Mouse (Mus musculus) liver, adult (tissue): Measurements from ENCODE around the gene Kif23.

ENCODE experiments used
- GATA4 ChIP-seq: IDR thresholded peaks from 2 replicates; pipeline ENCODE4 v1.6.1; 2014; ENCODE audit warnings: mild to moderate bottlenecking, low read length; ENCODE audit not compliant: insufficient replicate concordance

Gene Kif23

DNA sequence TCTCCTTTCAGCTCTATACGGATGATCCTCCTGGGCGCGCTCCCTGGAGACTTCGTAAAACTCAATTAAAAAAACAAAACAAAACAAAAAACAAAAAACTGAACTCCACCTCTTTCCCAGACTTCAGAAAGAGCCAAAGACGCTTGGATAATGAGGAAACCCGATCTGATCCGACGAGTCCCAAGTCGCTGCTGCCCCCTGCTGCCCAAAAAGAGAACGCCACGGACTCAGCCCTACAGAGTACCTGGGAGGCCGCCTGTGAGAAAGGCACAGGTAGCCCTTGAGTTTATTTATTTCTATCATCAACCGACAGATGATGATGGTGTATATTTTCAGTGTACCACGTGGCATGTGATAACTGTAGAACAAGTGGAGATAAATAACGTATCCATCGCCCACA is 46.8 kb downstream of the Kif23 start:
- TF ChIP-seq GATA4, result no peak

DNA sequence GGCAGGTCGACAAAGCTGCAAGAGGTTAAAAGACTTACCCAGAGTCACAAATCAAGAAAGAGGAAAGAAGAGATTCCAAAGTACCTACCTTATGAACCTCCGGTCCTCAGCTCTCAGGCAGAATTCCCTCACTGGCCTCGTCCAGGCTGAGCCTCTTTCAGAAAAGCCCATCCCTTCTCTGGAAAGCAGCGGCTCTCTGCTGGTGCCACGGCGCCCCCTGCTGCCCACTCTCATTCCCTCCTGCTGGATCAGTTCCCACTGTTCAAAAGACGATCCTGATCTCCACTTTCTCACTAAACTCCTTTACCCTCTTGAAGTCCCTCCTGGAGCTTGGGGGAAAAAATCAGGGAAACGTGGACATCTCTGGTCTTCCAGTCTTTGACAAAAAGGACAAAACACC is 48.2 kb downstream of the Kif23 start:
- TF ChIP-seq GATA4, result no peak

GRCm38 (mm10) chr9:61895014-61895413 is 51.6 kb downstream of the Kif23 start:
- no peak for TF ChIP-seq GATA4

DNA sequence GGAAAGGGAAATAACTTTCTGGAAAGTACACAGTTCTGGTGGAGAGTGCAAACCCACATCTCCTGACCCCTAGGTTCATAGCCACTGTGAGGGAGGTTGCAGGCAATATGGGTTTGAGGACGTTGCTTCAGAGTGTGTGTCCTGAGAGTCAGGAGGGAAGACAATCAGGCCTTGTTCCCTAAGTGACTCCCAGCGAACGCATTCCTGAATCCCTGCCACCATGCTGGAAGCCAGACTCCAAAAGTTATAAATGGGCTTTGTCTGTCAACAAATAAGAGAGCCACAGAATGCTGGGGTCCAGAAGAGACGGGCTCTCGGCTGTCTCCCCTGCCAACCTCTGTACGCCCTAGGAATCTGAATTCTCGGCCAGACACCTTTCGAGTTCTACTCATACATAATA is 56.7 kb downstream of the Kif23 start:
- TF ChIP-seq GATA4, result no peak

- no peak for TF ChIP-seq GATA4
Measured at GRCm38 (mm10) chr9:61887661-61888379, 58.8 kb downstream of the Kif23 start.

DNA sequence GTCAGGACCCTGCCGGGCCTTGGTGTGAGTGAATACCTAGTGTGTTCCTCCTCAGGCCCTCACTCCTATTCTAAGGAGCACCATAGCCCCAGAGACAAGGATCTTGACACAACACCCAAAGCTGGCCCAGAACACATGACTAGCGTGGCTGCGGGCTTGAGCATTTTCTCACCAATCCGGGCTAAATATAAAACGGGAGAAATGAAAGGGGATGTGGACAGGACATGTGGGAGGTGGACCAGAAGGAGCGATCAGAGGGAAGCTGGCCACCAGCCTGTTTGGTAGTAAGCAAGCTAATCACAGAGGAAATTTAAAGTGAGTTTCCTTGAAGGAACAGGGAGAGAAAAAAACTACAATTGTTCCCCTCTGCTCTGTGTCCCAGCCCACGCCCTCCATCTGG is 60.6 kb downstream of the Kif23 start:
- TF ChIP-seq GATA4, result no peak

DNA sequence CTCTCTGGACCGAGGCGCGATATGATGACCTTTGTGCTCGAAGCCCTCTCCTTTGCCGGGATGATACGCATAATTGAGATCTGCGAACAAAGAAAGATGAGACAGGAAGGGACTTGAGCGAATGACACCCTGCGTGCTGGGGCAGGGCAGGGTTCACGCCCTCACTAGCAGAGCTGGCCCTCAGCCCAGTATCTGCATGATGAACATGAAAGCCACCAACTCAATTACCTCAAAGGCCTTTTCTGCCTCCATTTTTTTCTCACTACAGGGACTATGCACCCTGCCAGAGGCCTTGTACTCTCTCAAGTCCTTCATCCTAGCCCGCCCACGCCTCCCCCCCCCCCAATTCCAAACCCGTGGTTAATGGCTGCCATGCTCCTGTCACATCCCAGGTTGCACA is 61.6 kb downstream of the Kif23 start:
- TF ChIP-seq GATA4, result no peak

DNA sequence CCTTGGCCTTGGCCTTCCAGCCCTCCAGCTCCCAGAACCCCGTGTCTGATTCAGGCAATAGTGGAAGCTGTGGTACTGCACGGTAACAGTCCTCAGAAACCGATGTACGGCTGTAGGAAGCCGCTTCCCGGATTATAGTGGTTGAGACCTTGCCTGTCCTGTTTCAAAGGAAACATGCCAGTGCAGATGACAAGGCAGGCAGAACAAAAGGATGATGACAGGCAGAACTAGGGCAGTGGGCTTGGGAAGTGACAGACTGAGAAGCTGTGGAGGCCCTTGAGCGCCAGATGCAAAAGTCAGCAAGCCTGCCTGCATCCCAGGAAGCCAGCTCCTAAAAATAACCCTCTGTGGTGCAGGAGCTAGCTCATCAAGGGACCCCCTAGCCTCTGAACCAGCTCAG is 62.2 kb downstream of the Kif23 start:
- TF ChIP-seq GATA4, result no peak

DNA sequence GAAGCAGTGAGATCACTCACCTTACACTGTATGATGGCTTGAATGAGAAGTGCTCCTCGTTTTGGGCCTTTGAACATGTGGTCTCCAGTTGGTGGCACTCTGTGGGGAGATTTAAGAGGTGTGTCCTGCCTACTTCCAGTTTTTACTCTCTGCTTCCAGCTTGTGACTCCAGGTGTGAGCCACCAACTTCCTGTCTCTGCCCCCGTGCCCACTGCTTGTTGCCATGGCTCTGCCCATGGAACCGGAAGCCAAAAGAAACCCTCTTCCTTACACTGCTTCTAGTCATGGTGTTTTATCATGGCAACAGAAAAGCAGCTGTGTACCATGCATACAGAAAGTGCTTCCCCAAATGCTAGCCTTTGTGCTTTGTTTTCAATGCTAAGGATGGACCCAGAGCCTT is 64.4 kb downstream of the Kif23 start:
- no peak for TF ChIP-seq GATA4

DNA sequence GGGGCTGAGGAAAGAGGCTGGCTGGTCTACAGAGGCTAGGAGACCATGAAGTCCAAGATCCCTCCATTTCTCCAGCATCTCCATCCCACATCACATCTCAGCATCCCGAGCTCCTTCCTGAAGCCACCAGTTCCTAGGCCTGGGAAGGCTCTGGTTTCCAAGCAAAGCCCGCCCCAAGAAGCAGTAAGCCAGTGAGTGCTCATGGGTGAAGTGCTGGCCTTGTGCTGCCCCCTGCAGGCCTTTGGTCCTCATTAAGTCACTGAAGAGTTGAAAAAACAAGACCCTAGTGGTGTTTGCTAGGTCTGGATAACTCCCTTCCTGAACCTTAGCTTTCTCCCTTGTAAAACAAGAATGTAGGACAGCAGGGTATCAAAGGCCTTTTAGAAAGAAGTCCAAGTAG is 67.7 kb downstream of the Kif23 start:
- no peak for TF ChIP-seq GATA4

DNA sequence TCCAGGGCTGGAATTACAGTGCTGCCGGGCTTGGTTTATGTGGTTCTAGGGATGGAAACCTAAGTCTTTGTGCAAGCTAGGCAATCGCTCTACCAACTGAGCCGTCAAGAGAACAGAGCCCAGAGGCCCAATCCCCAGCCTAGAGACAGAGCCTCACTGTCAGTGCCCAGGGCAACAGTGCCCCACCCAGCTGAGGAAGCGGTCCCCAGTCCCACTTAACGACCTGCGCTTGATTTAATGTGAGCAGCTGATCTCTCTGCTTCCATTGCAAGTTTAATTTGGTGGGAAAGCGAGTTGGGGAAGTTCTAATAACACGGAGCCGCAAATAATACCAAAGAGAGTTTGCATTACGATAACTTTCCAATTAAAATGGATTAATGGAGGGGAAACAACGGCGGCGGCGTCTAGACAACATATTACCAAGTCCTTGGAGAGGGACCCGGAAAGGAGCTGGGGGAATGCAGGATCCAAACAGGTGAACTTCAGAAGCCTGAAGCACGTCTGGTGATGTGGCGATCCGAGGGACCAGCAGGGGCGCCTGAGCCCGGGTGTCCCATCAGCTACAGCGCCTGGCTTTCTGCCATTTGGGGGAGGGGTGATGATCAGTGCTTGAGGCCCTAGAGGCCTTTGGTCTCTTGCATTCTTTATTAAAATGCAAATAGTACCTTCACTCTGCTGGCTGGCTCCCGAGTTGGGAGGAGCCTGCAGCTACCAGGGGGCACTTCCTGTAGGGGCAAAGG is 69.0 kb downstream of the Kif23 start:
- TF ChIP-seq GATA4, result no peak

- no peak for TF ChIP-seq GATA4
Measured at GRCm38 (mm10) chr9:61873325-61873724, 73.2 kb downstream of the Kif23 start.

DNA sequence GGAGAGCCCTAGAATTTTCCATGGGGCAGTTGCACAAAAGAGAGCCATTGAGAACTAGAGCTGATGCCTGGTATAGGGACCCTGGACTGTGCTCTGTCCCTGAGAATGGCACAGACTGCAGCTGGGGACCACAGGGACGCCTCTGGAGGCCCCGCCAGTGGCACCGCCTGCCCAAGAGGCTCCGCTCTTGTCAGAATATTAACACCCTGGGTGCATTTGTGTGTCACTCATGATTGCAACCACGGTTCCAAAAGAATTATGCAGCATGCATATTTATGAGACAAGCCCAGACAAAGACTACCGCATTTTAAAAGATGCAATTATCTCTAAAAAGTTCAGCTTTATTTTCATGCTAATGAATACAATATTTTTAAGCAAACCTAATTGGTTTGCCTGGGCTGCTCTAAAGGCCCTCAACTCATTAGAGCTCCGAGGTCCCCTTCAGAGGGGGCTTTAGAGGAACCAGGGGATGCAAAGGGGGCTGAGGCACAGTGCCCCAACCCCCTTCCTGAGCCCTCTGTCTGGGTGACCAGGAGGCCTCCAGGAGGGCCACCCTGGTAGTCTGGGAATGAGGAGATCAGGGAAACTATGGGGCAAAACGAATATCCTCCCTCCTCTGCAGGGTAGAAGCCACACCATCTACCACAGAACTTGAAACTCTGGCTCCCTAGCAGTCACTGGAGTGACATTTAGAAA is 74.2 kb downstream of the Kif23 start:
- TF ChIP-seq GATA4, result no peak

DNA sequence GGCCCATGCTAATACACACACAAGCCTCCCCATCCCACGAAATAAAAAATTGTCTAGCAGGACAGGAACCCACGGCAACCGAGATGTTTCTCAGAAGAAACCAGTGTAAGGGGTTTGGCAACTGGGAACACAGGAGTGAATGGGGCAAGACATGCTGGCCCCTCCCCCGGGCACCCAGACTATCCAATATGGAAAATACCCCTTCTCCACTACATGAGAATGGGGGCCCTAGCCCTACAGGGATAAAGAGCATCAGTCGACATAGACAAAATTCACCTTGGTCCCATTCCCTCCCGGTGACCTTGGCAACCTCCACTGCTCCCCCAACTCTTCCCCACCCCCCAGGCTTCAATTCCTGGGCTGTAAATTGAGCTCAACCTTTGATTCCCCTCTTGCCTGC is 74.7 kb downstream of the Kif23 start:
- no peak for TF ChIP-seq GATA4

- no peak for TF ChIP-seq GATA4
Measured at GRCm38 (mm10) chr9:61867659-61868058, 78.9 kb downstream of the Kif23 start.
